Mouse (Mus musculus): Measurements from ENCODE around the gene Agpat4.
A peak's percentile ranks its signal among the peaks of the same experiment; 100 is the strongest.

Gene Agpat4

GRCm38 (mm10) chr17:12201086-12201485, 82.6 kb downstream of the Agpat4 start:
- DNase-seq: no peak

DNA sequence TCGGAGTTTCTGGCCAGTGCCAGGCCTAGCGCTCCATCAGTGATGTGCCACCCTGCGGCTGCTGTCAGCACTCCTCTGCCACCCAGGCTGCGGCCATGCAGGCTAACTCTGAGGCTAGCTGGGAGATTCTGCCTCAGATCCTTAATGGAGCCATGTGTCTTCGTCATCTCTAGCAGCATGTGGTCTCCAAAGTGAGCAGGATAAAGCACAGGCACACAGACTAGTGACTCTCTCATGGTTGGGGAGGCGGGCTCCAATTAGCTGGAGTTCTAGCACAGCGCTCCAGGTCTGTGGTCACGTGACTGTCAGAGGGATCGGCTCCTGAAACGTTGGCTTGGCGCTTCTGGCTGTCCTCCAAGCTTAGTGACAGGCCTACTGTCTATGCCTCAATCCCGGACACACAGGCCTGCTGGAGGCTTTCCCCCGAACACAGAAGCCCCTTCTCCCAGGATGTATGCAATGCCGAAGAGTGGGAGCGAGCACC, 85.0 kb downstream of the Agpat4 start:
- DNase-seq: peak; percentile 80 to 82

- no peak for DNase-seq
Measured at GRCm38 (mm10) chr17:12204246-12204645, 85.7 kb downstream of the Agpat4 start.

DNA sequence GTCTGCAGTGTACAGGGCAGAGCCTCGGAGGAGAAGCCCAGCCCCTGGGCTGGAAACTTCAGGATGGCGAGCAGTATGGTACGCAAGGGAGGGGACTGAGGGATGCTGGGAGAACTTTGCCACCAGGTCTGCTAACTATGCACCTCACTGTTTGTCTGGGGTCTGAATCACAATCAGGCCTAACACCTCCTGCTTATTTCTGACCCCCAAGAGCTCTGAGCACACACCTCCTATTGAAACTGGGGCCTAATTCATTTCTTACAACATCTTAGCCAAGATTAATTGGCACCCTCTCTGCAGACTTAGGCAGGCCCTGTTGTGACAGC, 86.1 kb downstream of the Agpat4 start:
- no peak for DNase-seq

DNA sequence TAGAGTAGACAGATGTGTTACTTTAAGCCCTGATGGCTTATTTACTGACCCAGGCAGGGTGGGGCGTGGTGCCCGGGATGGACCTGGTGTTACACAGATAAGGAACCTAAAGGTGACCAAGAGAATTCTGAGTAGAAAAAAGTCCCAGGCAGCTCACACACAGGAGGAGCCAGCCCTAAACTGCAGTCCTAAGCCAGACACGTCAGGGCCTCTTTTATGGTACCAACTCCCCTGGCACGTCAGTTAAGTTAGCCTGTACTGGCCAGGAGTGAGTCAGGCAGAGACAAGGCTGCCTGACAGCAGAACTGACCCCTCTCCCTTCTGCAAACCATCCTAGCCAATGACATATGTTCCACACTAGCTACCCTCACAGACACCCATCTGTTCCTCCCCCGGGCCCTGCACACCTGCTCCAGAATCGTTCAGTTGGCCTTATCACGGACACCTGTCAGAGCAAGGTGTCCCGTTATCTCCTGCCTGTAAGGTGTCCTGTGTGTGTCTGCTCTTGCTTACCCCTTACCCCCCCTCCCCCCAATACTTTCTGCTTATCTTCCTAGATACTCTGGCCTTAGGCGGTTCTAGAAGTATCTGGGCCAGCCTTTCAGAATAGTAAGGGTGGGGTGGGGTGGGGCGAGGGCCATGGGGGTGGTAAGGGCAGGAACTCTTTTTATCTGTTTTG, 86.7 kb downstream of the Agpat4 start:
- DNase-seq: no peak

- DNase-seq: no peak
Measured at GRCm38 (mm10) chr17:12205694-12206075, 87.2 kb downstream of the Agpat4 start.

DNA sequence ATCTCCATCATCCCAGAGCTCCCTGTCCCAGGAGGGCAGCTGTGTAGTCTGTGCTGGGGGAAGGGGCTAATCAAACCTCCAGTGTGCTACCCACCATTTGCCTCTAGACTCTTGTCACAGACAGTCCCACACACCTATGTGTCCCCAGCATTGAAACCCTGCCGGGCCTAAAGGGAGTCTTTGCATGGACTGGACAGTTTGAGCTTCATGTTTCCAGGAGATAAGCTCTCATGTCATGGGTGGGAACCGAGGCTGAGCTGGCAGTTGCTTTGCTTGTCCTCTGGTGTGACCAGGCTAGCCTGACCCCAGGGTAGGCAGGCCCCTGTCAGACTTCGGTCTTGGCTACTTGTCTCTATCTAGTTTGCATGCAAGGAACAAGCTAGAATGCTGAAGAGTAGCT, 87.7 kb downstream of the Agpat4 start:
- no peak for DNase-seq

- DNase-seq: peak; percentile 40 to 58
Measured at GRCm38 (mm10) chr17:12207022-12207548, 88.6 kb downstream of the Agpat4 start.

DNA sequence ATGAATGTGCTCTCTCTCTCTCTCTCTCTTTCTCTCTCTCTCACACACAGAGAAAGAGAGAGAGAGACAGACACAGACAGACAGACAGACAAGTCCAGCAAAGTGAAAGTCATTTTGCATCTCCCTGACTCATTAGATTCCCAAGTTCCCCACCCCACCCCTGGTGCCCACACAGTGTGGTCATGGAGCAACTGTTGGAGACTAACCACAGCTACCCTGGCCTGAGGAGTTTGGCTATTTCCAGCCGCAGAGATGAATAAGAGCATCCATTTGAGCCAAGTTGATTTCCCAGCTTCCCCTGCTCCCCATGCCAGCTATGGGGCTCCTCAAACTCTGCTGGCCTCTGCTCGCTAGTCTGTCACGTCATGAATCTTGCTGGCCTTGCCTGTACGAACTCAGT, 91.0 kb downstream of the Agpat4 start:
- no peak for DNase-seq

DNA sequence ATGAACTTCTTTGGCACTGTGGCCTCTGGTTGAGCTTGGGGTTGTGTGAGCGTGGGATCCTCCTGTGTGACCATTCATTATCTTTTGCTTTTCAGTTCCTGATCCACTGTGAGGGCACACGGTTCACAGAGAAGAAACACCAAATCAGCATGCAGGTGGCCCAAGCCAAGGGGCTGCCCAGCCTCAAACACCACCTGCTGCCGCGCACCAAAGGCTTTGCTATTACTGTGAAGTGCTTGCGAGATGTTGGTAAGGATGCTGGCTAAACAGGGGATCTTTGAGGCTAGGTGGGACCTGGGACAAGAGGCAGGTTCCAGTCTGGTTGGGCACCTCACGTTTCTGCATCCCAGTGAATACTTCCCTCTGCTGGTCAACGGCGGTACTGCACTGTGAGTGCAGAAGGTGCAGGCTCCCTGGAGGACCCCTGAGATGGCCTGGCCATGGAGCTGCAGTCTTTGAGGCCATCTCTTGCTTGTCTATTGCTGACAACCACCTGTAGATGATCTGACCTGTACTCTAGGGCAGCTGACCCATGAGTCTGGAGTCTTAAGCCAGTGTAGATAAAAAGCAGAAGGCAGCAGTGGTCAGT, 92.1 kb downstream of the Agpat4 start:
- peak; percentile 96 to 98 for DNase-seq

DNA sequence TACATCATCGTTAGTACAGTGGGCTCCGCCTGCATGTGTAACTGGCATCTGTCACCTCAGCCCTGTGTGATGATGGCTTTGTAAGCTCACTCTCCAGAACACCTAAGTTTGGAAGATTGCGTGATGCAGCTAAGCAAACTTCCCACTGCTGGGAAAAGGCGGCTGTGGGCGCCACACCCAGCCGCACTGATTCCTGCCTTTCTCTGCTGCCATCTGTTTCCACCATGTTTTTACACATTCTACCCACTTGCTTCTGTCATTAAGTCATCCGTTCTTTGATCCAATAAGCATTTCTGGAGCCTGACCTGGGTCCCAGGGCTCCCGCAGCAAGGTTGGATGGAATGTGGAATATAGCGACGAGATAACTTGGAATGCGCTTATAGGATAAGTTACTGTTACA, 93.4 kb downstream of the Agpat4 start:
- no peak for DNase-seq

DNA sequence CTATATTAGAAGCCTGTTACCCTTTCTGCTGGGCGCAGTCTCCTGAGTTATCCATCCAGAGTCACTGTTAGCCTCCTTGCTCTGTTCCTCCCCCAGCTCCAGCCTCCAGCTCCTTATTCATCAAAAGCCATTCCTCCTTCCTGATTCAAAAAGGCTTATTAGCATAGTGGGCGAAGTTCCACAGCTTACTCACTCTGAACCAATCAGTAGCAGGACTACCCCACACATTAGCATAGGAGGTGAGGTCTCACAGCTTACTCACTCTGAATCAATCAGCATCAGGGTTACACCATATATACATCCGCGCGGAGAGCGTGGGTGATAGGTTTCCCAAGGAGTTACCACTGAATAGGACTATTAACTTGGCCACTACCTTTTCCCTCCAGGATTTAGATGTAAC, 93.8 kb downstream of the Agpat4 start:
- peak in 1 of 2 experiments; percentile 9 for DNase-seq

- DNase-seq: no peak
Measured at GRCm38 (mm10) chr17:12213430-12213829, 94.9 kb downstream of the Agpat4 start.

DNA sequence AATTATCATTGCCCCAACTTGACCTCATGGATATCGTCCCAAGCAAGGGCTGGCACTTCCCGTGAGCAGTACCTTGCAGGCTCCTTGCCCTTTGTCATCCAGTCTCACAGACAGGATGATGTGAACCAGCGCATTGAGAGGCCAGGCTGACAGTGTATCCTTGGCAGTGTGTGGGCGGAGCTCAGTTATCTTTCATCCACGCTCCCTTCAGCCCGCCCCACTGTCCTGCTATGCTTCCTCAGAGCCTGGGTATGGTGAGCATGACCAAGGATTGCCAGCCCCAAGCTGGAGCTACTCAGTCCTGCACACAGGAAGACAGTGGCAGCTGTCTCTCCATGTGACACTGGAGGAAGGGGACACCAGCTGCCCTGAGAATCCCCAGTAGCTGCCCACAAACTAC, 97.7 kb downstream of the Agpat4 start:
- peak in 1 of 2 experiments; percentile 6 for DNase-seq

DNA sequence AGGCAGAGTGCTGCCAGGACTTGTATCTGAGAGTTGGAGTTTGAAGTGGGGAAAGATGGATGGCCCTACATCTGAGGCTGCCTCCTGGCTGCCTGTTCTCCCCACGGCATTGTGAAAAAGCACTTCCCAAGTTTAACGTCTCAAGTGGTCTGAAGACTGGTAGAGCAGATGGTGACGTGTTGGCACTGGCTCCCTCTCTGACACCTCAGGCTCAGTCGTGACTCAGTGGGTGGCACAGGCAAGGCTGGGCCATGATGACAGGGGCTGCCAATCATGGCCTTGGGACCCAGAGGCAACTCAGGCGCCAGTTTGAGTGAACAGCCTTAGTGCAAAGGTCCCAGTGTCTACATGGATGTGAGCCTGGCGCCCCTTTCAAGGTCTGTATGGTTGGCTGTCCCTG, 103.4 kb downstream of the Agpat4 start:
- DNase-seq: peak; percentile 61 to 71

- peak in 1 of 2 experiments; percentile 34 for DNase-seq
Measured at GRCm38 (mm10) chr17:12223682-12224081, 105.2 kb downstream of the Agpat4 start.

DNA sequence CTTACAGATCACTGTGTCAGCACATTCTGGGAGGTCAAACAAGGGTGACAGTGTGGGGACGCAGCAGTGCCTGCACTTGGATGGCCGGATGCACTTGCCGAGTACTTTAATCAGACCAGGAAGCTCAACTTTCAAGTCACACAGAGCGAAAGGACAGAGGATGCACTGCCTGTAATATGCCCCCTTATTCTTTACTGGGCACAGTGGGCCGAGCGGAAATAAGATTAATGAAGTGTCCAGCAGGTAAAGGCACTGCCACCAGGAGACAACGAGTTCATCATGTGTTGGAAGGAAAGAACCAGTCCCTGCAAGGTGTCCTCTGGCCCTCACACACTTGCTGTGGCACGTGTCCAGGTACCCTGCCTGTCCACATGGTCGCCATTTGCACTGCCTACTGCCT, 105.6 kb downstream of the Agpat4 start:
- DNase-seq: peak; percentile 62 to 79

- peak; percentile 83 to 88 for DNase-seq
Measured at GRCm38 (mm10) chr17:12224551-12224950, 106.0 kb downstream of the Agpat4 start.

DNA sequence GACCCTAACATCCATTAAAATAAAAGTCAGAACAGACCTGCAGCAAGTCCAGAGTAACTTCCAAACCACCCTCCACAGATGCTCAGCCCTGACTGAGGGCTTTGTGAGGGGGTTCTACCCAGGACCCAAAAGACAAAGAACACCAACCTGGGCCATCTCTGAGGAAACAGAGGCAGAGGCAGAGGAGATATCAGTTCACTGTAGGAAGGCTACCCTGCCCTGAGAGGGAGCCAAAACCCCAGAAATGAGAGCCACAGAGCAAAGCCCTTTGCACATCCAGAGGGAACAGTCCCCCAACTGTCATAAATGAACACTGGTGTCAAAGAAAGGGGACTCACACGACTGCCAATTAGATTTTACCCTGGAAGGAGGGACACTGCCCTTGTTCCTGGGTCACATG, 106.7 kb downstream of the Agpat4 start:
- peak; percentile 51 to 54 for DNase-seq

GRCm38 (mm10) chr17:12226551-12226950, 108.0 kb downstream of the Agpat4 start:
- peak in 1 of 2 experiments; percentile 51 for DNase-seq

- peak; percentile 68 to 71 for DNase-seq
Measured at GRCm38 (mm10) chr17:12228001-12228400, 109.5 kb downstream of the Agpat4 start.

- peak in 1 of 2 experiments; percentile 30 for DNase-seq
Measured at GRCm38 (mm10) chr17:12228471-12228870, 110.0 kb downstream of the Agpat4 start.

- no peak for DNase-seq
Measured at GRCm38 (mm10) chr17:12229756-12230155, 111.3 kb downstream of the Agpat4 start.

GRCm38 (mm10) chr17:12230167-12230566, 111.7 kb downstream of the Agpat4 start:
- no peak for DNase-seq

Measured in cerebellum, postnatal 14 days (tissue).